Mouse (Mus musculus) cerebellum, postnatal 10 days (tissue): Measurements from ENCODE around the gene Vmp1.

ENCODE experiments used
- DNase-seq, 2 experiments: peaks; one replicate each; pipeline ENCODE4 v3.0.0; 2021; ENCODE audit warnings: mixed read lengths in 2 of 2

The Vmp1 gene

DNA sequence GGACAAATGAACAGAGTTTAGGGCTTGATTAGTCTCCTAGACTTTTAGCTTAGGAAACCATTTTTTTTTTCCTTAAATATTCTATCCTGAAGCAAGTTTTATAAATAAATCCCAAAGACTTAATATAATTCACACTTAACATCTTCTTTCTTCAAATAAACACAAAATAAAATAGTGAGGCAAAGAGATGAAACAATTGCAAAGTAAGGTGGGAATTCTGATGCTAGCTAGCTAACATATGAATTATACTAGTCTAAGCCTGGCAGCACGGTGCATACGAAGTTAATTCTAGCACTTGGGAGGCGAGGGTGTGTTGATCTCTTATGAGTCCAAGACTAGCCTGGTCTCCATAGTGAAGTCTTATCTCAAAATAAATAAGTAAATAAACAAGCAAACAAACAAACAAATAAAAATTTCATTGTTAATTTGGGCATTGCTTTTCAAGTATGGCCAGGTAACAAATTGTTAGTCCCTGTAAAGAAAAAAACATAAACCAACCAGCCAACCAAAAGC lies 100.3 kb downstream of the Vmp1 start:
- no peak for DNase-seq

DNA sequence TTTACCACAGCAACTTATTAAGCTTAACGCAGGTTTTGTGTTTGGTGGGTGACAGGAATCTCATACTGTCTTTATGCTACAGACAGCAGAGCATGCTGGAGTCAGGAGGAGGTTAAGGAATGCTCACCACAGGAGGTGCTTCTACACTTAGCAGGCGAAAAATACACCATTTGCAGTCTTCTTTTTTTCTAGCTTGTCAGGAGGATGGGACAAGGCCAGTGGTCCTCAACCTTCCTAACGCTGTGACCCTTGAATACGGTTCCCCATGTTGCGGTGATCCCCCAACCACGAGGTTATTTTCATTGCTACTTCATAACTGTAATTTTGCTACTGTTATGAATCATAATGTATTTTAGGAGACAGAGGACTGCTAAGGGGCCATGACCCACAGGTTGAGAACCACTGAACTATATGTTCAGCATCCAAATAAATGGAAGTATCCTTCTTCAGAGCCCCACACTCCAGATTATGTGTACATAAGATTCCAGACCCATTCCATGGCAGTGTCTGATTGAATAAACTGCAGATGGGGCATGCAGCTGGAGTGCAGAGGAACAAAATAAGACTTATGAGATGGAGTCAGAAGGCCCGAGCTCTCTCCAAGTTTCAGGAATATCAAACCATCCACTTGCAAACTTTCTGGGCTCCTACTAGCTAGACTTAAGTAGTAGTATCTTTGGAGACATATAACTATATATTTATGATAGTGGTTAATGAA lies 100.9 kb downstream of the Vmp1 start:
- no peak for DNase-seq

DNA sequence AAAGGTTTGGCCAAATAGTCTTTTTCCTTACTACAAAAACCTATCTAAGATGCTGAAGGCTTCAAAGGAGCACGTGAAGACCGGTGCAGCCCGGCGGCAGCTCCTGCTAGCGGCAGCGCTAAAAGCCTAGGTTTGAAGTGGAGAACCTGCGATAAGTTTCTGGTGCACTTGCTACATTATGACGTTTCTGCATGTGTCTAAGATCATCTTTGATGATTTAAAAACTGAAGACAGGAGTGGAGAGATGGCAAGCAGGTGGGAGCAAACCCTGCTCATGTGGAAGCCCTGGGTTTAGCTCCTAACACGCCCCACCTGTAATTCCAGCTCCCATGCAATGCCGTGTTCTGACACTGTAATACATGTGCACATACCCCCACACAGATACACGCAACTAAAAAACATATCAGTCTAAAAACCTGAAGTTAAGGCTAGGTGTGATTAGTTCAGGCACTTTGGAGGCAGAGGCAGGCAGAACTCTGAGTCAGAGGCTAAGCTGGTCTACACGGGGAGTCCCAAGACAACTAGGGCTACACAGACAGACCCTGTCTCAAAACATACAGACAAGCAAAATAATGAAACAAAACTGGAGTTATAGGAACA lies 101.6 kb downstream of the Vmp1 start:
- DNase-seq = no peak

DNA sequence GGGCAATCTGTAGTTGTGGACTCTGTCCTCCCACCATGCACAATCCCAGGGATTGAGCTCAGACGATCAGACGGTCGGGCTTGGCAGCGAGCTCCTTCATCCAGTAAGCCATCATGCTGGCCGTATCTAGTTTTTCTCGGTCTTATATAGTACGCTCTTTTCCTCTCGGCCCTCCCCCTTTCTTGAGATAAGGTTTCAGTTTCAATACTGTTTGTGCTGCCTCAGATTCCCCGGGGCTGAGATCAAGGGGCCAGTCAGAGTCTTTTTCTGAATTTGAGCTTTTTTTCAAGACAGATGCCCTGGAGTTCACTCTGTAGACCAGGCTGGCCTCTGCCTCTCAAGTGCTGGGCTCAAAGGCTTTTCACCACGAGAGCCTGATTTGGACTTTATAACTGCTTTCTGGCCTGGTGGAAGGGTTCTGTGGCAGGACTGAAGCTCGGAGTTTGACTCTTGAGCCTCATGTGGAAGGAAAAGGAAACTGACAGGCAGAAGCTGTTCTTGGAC lies 102.3 kb downstream of the Vmp1 start:
- no peak for DNase-seq

DNA sequence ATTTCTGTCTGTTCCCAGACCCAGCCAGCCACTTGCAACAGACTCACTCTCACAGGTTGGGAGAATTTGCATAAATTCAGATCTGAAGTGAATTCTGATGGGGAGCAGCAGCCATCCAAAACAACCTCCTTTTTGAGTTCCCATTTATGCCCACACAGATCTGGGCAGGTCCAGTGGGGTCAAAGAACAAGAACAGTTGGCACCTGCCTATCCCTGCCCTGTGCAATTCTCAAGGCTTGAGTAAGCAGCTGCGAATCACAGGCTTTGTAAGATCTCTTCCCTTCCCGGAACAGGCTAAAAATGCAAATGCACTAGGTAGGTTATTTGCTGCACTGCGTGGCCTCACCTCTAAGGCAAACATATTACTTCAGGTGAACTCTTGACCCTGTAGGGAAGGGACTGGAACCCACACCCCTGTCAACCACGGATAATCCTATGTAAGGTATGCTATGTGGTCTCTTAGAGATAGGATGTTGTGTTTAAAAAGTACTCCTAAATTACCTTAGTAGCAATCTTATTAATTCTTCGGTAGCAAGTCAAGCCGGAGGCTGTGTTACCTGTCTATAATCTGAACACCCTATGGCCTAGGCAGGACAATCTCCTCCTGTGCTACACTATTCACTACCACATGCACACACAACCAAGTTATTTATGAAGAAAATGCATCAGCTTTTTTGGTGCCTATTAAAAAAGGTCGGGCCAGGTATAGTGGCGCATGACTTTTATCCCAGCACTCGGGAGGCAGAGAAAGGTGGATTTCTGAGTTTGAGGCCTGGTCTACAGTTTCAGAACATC lies 103.1 kb downstream of the Vmp1 start:
- no peak for DNase-seq

DNA sequence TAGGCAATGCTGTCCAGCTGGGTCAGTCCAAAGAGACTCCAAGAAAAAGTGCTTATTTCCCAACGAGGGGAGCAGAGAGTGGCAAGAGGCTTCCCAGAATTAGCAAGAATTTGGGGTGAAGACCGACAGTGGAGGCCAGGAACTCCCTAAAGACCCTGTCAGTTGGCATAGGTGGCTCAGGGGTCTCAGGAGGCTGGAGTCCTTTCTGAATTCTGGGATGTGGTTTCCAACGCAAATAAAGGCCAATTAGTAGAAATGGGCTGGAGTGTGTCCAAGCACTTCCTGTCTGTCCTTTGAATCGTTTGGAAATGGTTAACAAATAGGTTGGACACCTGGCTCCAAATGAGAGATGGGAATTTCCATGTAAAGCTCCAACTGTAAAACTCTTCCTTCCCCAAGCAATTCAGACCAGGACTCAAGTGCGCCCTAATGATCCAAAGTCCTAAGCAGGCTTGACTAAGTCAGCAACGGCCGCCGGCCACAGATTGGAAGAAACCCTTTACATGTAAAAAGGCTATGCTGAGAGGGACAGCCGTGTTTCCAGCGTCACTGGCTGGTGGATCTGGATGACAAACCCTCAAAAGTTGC lies 103.8 kb downstream of the Vmp1 start:
- no peak for DNase-seq

DNA sequence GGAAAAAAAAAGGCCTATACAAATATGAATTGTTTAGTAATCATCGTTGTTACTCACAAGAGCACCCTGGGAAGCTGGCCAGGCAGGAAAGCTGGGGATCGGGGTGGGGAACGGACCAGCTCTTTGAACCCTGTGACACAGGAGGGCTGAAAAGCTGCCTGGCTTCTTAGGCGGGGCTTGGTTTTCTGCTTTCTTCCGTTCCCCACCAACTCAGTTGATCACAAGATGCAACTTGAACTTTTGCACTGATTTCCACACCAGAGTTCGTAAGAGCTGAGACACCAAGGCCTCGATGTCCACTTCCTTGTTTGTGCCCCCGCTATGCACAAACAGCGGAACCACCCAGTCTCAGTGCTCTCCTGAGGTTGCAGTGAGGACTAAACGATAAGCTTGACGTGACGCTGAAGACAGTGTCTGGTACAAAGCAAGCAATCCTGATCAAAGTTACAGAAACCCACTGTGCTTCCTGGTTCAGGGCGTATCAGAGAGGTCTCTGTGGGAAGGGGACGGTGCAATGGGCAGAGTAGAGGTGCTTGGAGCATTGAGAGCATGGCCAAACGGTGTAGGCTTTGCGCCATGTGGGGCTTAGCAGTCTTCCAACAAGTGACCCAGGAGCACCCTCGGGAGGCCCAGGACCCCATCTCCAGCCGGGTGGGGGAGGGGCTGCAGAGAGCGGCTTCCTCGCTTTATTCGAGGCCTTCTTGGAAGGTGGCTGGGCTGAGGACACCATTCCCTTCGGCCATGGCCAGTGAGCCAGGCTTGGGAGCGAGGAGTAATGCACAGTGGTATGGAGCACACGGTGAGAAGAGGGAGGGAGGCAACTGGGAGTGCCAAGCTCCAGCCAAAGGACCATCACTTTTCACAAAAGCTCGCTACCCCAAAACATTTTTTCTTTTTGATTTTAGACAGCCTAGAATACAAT lies 104.6 kb downstream of the Vmp1 start:
- no peak for DNase-seq

DNA sequence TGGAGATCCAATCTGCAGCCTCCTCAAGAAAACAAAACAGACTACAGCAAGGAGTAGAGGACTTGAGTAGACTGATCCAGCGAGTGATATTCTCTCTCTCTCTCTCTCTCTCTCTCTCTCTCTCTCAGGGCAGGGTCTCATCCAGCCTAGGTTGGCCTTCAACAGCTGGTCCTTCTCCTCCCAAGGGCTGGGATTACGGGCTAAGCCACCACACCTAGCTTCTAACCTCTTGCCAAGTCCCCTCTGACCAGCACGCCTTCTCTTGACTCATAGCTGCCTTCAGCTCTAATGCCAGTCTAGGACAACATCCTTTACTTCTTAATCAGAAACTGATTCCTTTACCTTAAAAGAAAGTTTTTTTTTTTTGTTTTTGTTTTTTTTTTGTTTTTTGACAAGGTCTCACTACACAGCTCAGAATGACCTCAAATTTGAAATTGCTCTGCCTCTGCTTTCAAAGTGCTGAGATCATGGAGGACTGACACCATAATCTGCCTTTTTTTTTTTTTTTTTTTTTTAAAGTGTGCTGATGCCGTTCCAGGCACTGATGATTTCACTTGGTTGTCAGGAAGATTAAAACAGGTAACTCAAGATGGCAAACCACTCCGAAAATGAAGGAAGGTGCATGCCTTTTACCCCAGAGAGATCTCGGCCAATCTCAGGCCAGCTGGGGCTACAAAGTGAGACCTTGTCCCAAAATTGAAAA lies 105.4 kb downstream of the Vmp1 start:
- no peak for DNase-seq

DNA sequence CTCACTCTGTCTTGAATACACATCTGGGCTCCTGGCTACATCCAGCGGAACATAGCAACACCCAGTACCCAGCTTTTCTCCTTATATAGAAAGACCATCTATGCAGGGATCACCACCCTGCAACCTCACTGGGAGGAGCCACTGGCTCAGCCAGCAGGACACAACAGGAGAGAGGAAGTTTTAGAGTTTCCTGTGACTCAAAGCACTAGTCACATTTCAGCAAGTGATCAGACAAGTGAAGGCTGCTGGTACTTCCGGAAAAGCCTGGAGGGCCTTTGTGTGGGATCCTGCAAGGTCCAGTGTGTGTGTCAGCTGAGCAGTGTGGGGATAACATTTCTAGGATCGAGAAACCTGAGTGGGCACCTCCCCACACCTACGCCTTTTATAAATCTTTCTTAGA lies 106.4 kb downstream of the Vmp1 start:
- no peak for DNase-seq

DNA sequence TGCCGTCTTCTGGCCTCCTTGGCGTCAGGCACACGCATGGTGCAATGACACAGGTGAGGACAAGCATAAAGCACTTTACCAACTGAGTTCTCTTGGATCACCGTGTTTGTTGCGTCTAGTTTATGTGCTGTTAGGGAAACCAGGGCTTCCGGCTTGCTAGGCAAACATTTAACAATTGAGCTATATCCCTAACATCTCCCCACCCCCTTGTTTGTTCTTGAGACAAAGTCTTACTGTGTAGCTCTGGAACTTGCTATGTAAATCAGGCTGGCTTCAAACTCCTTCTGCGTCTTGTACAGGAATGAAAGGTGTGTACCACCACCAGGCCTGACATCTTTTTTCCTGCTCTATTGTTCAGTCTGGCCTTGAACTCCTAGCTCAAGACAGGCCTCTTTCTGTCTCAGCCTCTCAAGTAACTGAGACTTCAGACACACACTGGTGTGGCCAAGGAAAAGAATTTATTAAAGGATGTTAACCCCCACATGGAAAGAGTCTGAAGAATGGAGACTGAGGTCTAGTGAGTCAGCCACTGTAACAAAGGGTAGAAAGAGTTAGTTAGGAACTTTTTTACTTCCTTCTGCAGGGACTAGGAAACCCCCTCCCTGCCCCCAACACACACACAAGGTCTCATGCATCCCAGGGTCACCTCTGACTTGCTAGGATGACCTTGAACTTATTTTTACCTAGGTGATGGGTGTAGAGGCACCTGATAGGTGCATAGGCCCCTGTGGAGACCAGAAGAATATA lies 107.8 kb downstream of the Vmp1 start:
- no peak for DNase-seq

DNA sequence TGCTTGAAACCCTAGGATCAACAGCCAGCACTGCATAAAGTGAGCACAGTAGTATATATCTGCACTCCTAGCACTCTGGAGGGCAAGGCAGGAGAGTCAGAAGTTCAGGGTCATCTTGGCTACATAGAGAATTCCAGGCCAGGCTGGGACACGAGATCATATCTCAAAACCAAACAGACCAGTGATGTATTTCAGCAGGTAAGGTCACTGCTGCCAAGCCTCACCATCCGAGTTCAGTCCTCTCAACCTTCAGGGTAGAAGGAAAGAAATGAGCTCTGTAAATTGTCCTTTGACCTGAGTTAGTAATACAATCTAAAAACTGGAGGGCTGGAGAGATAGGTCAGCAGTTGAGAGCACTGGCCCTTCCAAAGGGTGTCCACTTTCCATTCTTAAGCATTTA lies 109.2 kb downstream of the Vmp1 start:
- no peak for DNase-seq

DNA sequence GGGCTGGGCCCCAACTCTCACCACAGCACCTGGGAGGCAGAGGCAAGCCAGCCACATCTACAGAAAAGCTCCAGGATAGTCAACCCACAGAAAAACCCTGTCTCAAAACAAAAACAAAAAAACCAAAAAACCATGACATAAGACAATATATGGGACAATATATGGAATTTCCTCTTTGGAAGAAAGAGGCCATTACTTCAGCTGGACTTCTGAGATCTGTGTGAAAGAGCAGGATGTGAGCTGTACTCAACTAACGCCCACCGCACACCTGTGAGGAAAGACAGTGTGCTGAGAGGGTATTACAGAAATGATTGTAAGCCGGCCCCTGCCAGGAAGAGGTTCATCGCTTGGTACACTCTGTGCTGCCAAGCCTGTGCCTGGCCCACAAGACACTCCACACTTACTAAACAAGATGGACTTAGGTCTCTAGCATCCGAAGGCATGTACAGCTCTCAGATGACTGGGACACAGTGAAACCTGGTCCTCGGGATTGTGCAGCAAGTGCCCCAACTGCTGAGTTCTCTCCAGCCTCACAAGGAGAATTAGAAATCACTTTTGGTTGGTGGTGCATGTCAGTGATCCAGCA lies 109.9 kb downstream of the Vmp1 start:
- DNase-seq = no peak

DNA sequence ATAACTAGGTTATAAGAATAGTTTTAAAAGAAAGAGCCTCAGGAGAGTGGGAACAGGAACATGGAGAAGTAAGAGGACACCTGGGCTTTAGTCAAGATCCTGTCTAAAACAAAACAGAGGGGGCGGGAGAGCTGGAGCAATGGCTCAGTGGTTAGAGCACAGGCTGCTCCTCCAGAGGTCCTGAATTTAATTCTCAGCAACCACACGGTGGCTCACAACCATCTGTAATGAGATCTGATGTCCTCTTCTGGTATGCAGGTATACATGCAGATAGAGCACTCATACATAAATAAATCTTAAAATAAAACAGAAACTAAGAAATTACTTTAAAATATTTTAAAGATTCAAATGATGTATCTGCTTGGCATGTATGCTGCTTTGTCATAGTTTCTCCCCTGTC lies 111.0 kb downstream of the Vmp1 start:
- DNase-seq = no peak

DNA sequence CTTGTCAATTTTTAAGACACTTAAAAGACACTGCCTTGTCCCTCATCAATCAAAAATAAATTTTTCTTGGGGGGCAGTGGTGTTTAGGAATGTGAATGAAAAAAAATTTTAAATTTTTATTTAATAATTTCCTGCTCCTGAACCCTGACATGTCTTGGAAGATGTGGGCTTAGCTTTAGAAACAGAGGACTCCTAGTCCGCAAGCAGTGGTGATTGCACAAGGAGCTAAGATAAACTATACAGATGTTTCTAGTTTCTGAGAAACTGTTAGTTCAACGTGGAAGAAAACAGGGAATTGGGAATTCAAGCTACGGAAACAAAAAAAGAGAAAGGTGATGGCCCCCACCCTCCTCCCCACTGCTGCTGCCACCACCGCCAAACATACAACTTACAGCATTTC lies 111.8 kb downstream of the Vmp1 start:
- DNase-seq = no peak

DNA sequence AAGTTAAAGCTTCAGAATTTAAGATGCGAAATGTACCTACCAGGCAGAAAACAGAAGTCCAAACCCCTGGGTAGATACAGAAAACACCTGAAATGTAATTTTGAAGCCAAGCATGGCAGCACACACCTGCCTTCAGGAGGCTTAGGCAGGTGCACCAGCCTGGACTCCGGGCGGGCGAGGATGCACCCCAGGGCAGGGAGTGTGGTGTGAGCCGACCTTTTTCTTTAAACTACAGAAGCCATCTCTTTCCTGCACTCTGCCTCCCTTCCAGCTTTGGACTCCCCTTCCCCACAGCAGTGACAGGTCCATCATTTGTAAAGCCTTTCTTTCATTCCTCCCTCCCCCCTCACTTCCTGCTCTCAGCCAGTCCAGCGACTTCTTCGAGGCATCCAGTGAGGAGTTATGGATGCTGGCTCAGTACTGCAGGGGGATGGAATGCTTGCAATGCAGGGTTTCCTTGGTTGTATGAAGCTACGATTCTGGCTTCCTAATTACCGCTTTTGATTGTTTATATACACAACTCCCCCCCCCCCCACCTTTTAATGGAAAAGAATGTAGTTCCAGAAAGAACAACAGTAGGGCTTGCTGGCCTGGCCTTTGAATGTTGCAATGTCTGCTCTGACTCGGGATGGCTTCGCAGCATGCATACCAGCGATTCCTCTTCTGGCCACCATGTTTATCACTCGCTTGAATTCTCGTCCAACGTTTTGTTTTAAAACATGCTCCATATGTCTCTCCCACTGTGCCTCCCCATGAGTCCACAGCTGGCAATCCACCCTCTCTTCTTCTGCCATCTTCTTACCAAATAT lies 112.4 kb downstream of the Vmp1 start:
- peak; percentile 43 to 59 for DNase-seq

DNA sequence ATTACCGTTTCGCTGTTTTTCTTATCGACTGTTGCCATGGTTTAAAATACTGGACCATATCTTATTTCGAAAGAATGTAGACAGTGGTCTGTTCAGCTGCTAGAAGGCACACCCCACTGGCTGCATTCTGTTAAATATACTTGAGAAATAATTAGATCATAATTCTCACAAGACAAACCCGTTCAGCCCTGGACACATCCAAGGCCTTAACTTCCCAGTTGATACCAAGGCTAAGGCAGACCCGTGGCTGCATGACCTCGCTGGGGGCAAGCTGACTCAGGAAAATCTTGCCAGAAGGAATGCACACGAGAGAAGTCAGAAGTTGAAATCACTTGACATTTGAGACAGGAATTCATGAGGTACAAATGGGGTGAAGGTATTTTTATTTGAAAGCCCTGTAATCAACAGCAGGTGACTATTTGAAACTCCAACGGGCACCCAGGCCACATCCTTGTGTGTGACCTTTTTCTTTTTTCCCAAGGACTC lies 113.3 kb downstream of the Vmp1 start:
- DNase-seq = no peak

DNA sequence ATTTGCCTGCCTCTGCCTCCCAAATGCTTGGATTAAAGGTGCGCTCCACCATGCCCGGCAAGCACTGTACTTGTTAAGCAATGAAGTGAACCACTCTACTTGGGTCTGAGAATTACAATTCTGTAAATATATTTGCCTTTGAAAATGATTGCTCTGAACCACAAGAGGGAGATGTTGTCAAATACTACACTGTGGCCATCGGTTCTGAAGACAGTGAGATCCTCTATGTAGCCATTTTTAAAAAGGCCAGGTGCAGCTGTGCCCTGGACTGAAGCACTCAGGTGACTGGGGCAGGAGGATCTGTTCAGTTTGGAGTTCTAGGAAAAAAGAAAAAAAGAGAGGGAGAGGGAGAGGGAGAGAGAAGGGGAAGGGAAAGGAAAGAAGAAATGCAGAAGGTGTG lies 115.2 kb downstream of the Vmp1 start:
- DNase-seq = no peak

DNA sequence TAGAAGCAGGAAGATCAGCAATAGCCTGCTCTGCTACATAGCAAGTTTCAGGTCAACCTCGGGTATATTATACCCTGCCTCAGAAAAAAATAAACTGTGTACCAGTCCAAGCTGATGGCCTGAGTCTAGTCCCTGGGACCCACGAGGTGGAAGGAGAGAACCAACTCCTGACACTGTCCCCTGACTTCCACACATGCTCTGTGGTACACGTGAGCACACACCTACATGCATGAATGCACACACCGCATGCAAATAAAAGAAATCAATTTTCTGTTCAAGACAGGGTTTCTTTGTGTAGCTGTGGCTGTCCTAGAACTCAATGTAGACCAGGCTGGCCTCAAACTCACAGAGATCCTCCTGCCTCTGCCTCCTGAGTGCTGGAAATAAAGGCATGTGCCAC lies 125.4 kb downstream of the Vmp1 start:
- DNase-seq = no peak

DNA sequence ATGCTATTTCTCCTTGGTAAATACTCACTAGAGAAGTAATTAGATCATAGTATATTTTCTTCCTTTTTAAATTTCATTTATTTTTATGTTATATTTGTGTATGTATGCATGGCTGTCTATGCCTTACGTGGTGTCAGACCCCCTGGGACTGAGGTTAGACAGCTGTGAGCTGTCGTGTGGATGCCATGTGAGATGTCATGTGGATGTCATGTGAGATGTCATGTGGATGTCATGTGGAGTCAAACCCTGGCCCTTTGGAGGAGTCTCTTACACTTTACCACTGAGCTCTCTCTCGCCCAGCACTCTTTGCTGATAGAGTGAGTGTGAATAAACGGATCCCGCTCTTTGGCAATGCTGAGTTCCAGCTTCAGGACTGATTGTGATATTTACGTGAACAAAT lies 130.1 kb downstream of the Vmp1 start:
- DNase-seq = no peak
